ENCODE assay signal across 1 mouse cellular context in the genomic region with DNA sequence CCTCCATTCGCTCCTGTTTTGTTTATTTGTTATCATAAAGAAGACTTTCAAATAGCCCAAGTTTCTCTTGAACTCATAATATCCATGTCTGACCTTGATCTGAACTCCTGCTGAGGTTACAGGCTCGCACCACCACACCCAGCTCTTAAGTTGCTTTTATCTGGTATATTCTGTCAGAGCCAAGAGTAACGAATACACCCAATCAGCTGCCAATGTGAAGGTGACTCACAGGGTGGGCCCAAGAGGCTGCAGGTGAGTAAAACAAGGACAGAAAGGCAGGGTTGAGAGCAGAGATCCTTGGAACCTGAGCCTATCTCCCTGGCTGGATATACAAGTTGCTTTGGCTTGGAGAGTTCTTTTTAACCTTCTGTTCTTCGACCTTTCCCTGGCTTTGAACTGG.
TF ChIP-seq lines count a peak whose summit lies in the region.

No protein-coding gene starts in this region.

TF ChIP-seq in MEL, 35 proteins besides CTCF, POLR2A, EP300 and RAD21 (continued from another document):
- TF ChIP-seq TBP (IDR thresholded peaks at IDR 0.05; ENCODE audit: low read depth, low read length) (no peak), POLR2AphosphoS2 (IDR thresholded peaks at IDR 0.05; ENCODE audit: low read length) (no peak), ZC3H11A (IDR thresholded peaks at IDR 0.05; ENCODE audit: low read depth, low read length) (no peak), TAL1 (IDR thresholded peaks at IDR 0.05; ENCODE audit: low read length) (no peak), ELF1 (IDR thresholded peaks at IDR 0.05; ENCODE audit: low read depth, low read length) (no peak), CHD2 (IDR thresholded peaks at IDR 0.05; ENCODE audit: low read length) (no peak), SIN3A (IDR thresholded peaks at IDR 0.05; ENCODE audit: low read length) (no peak)
TF ChIP-seq in MEL: peak in this region for 0.
